Mouse (Mus musculus): Measurements from ENCODE around the gene Tceanc. TPM values are rescaled to one million over a fixed set of nuclear protein-coding genes. Genes with fewer than 3 reads are reported as not detected.
A peak's percentile ranks its signal among the peaks of the same experiment; 100 is the strongest.

Tceanc gene
- total RNA-seq, 1 experiment from 2014 or later = 7.1 TPM

GRCm38 (mm10) chrX:166479365-166479983, 38.9 kb downstream of the Tceanc start, which contains the start of gene Rab9:
Gene Rab9, minus strand, starts transcription at chrX:166479867.
- DNase-seq = peak; percentile 94

GRCm38 (mm10) chrX:166478631-166479364, 39.6 kb downstream of the Tceanc start:
- DNase-seq = peak; percentile 4

- no peak for DNase-seq
Observed at GRCm38 (mm10) chrX:166477393-166477792, 41.0 kb downstream of the Tceanc start.

DNA sequence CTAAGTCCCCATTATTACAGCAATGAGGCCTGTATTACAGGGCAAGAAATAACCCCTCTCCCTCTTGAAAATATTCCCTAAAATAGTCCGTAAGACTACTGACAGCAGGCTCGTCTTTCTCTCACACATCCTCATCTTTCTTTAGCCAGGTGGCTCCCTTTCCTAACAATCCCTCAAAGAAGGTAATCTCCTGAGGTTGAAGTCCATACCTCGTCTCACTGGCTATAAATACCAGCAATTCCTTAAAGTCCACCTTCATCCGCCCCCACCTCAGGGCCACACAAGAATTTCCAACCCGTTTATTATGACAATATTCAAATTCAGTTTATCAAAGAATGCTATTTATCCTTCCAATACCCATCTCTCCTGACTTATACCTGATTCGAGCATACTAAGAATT, 45.8 kb downstream of the Tceanc start:
- DNase-seq = no peak

DNA sequence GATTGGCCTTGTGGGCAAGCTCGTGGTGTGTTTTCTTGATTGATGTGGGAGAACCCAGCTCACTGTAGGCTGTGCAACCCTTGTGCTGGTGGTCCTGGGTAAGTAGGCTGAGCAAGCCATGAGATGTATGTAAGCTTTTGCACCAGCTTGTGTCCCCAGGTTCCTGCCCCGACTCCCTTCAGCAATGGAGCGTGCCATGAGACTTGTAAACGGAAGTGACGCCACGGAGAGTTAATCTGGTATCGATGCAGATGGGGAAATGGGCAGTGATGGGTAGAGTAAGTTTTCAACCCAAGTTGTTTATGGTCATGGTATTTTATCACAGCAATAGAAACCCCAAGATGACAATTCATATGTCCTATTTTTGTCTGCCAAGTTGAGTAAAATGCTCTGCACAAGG, 50.0 kb downstream of the Tceanc start:
- DNase-seq = no peak

DNA sequence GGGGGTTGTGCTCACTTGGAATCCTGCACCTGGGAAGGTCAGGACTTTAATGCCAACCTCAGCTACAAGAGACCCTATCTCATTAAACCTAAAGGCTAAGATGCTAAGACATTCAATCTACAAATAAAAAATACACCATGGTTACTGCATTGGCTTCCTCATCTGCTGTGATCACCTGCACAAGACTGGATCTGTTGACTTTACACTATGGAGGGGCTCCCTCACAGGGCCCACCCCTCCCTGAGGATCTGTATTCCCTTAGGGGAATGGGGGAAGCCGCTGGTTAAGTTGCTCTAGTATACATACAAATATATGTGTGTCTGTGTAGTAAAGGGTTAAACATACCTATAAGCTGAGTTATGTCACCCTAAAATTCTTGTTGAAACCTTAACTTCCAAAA, 62.8 kb downstream of the Tceanc start:
- no peak for DNase-seq

- no peak for DNase-seq
Observed at GRCm38 (mm10) chrX:166454331-166454730, 64.0 kb downstream of the Tceanc start.

DNA sequence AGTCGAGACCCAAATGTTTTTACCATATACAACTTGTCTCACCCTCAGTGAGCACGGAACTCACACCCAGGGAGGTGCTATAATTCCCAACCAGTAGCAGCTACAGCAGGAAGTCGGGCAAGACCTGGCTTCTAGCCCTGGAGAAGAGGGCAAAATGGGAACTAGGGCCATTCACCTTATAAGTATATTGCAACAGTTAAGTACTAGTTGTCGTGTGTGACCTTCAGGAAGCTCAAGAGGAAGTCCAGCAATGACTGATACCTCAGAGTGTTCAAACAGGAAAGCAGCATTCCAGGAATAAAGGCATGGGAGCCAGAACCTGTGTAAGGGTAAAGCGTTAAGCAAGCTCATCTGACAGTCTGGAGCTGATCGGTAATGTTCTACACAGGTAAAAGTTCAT, 64.8 kb downstream of the Tceanc start:
- no peak for DNase-seq

Other genes with a start within 250 kb of the Tceanc start
- 16.5 and 18.3 TPM in 2 replicates for gene Trappc2, start 78.0 kb downstream of the Tceanc start, total RNA-seq (2021)
- 6.9 and 9.4 TPM in 2 replicates for gene Ofd1, start 77.9 kb downstream of the Tceanc start, total RNA-seq (2021)
- 55.3 and 58.7 TPM in 2 replicates for gene Rab9, start 38.7 kb downstream of the Tceanc start, total RNA-seq (2021)
- gene Egfl6, start 67.2 kb upstream of the Tceanc start, total RNA-seq (2021) = 23.9 and 24.9 TPM in 2 replicates

All from adrenal gland, postnatal 25 days (tissue).